Mouse (Mus musculus) left cerebral cortex, postnatal 10 days (tissue): Measurements from ENCODE around the gene Pim3. TPM values are rescaled to one million over a fixed set of nuclear protein-coding genes. Genes with fewer than 3 reads are reported as not detected.

Experiments
- DNase-seq, 2 experiments: peaks; one replicate each; pipeline ENCODE4 v3.0.0; 2021 to 2022; ENCODE audit warnings: low spot score in 2 of 2, mixed read lengths in 1 of 2; ENCODE audit errors: extremely low spot score in 1 of 2
- intact Hi-C: fragments of 180-260 bp; cut with DNase I; formaldehyde crosslinking; loops from one replicate; pipeline ENCODE4 v1.15.1; 2025
- total RNA-seq, 2 experiments: library from RNA; stranded (reverse); gene quantifications; 2 replicates each; pipeline ENCODE4 v1.2.3; 2021

The Pim3 gene
- total RNA-seq, 2 experiments from 2014 or later: 40.6 to 44.0 TPM

GRCm38 (mm10) chr15:88895119-88895518, 33.1 kb downstream of the Pim3 start:
- intact Hi-C loops: no loop called here
- no peak for DNase-seq

- DNase-seq: no peak
- intact Hi-C loops: no loop called here
These were observed 33.9 kb downstream of the Pim3 start for GRCm38 (mm10) chr15:88895891-88896290.

GRCm38 (mm10) chr15:88896341-88896980, 34.5 kb downstream of the Pim3 start:
- no peak for DNase-seq
- intact Hi-C loops: no loop called here

GRCm38 (mm10) chr15:88902200-88902875, 40.4 kb downstream of the Pim3 start:
- DNase-seq: no peak
- intact Hi-C loops: no loop called here

GRCm38 (mm10) chr15:88903086-88903485, 41.1 kb downstream of the Pim3 start:
- intact Hi-C loops: no loop called here
- no peak for DNase-seq

GRCm38 (mm10) chr15:88904056-88904811, 42.2 kb downstream of the Pim3 start:
- no peak for DNase-seq
- intact Hi-C loops: no loop called here

GRCm38 (mm10) chr15:88906347-88906746, 44.4 kb downstream of the Pim3 start:
- DNase-seq: no peak
- intact Hi-C loops: no loop called here

- intact Hi-C loops: no loop called here
These were observed 53.1 kb downstream of the Pim3 start for GRCm38 (mm10) chr15:88915046-88915445.

More at GRCm38 (mm10) chr15:88915046-88915445, 53.1 kb downstream of the Pim3 start:
- DNase-seq: no peak

Other genes with a start within 250 kb of the Pim3 start
- gene Brd1, start 128.0 kb upstream of the Pim3 start, total RNA-seq: 10 to 100 TPM; 47.7 to 48.7 TPM
- 10 to 100 TPM; 14.0 to 15.6 TPM for gene Zbed4, start 110.5 kb upstream of the Pim3 start, total RNA-seq
- gene Alg12, start 42.9 kb upstream of the Pim3 start, total RNA-seq: 10 to 100 TPM in 1 of 2 experiments, 1 to 10 TPM in 1; 8.8 to 10.4 TPM
- 10 to 100 TPM; 14.2 to 18.8 TPM for gene Creld2, start 42.5 kb upstream of the Pim3 start, total RNA-seq
- gene Ttll8, start 92.2 kb downstream of the Pim3 start, total RNA-seq: 1 to 10 TPM; 1.3 to 1.7 TPM
- 10 to 100 TPM; 89.8 to 93.9 TPM for gene Mlc1, start 116.8 kb downstream of the Pim3 start, total RNA-seq
- gene Mov10l1, start 120.7 kb downstream of the Pim3 start, total RNA-seq: under 1 TPM in 1 of 2 experiments, not detected in 1; 0.85 TPM
- 100 to 1,000 TPM; 106 to 111 TPM for gene Panx2, start 197.5 kb downstream of the Pim3 start, total RNA-seq
- gene Trabd, start 212.9 kb downstream of the Pim3 start, total RNA-seq: 10 to 100 TPM; 17.5 TPM
- 10 to 100 TPM; 19.1 to 20.6 TPM for gene Selenoo, start 226.9 kb downstream of the Pim3 start, total RNA-seq